Mouse (Mus musculus) ZHBTc4 (cell line): ENCODE measurements around the gene Fam155a.
"Not testable (repeated sequence)": the region's sequence is repeated elsewhere in the genome, so short reads cannot be mapped to it uniquely, and the experiment has no call there.

Experiments
- DNase-seq: peaks from one replicate; pipeline ENCODE4 v3.0.0-alpha.2; 2011; ENCODE audit warnings: low read depth, low spot score

Fam155a gene

DNA sequence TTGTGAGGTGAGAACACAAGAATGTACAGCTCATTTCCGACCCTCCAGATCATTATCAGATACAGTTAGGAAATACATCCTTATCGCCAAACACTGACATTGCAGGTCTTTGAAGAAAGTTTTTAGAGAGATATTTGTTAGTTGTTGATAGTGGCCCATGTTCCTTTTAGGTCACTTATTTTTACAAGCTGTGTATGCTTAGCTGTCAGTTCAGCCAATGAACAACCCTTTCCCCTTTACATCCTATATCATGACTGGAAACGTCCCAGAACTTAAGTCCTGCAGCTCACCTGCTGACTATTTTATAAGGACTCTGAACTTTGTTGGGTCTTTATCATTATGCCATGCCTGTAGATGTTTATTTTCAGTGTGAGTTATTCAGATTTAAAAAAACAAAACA is 366.3 kb downstream of the Fam155a start:
- DNase-seq: no peak

DNA sequence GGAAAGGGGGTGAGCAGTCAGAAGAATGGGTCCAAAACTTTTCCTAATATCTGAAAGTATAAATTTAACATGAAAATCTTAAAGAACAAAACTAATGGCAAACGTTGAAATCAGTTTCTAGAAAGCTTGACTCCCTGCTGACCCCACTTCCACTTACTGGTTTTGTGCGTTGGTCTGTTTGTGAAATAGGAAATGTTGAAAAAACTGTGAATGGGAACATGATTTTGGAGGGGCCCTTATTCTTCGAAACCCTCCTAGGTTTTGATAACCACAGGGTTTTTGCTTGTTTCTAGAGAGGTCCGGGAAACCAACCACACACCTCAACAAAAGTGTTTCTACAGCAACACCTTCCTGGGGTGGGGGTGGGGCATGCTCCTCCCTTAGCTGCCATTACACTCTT is 368.6 kb downstream of the Fam155a start:
- DNase-seq: no peak

GRCm38 (mm10) chr8:9398606-9399263 is 372.2 kb downstream of the Fam155a start:
- DNase-seq: no peak

- peak; percentile 5 for DNase-seq
Measured at GRCm38 (mm10) chr8:9398040-9398439, 372.9 kb downstream of the Fam155a start.

GRCm38 (mm10) chr8:9394670-9395069 is 376.3 kb downstream of the Fam155a start:
- no peak for DNase-seq

GRCm38 (mm10) chr8:9393246-9393645 is 377.7 kb downstream of the Fam155a start:
- peak; percentile 46 for DNase-seq

DNA sequence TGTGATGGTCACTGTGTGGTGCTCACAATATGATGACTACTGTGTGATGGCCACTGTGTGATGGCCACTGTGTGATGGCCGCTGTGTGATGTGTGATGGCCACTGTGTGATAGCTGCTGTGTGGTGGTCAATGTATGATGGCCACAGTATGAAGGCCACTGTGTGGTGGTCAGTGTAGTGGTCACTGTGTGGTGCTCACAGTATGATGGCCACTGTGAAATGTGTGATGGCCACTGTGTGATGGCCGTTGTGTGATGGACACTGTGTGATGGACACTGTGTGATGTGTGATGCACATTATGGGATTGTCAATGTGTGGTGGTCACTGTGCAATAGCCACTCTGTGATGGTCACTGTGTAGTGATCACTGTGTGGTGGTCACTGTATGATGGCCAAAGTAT is 380.7 kb downstream of the Fam155a start:
- not testable (repeated sequence) for DNase-seq

DNA sequence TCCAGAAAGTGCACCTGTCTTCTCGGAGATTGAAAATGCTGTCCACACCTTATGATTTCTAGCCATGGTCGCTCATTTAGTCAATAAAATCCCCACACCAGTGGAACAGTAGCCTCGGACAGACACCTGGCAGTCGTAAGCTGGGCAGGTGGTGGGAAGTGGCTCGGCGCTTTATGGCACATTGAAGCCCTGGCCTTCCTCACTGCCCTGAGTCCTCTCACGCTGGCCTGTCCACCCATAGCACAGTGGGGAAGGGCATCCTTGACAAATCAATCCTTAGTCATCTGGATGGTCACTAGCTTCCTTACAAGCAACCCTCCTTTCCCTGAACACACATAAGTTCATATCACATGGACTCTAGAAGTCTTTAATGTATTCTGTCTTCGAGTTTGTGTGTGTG is 401.8 kb downstream of the Fam155a start:
- DNase-seq: no peak

DNA sequence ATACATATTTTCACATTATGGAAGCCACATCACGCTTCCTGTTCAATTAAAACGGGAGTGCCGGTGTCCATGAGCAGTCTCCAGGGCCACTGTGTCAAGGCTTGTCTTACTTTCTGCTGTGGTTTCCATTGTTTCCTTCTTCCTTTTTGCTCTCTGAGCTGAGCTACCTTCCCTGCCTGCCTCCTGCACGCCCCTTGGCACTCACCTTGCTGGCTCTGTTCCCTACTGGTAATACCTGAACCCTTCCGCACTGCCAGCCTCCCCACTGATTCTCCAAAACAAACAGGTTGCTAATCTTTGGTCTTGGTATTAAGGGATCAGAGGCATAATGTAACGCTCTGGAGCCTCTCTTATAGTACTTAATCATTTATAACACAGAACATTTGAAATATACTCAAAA is 403.2 kb downstream of the Fam155a start:
- DNase-seq: no peak

GRCm38 (mm10) chr8:9365381-9365780 is 405.6 kb downstream of the Fam155a start:
- no peak for DNase-seq

- DNase-seq: peak; percentile 71
Measured at GRCm38 (mm10) chr8:9348523-9349135, 422.3 kb downstream of the Fam155a start.

- peak; percentile 45 for DNase-seq
Measured at GRCm38 (mm10) chr8:9347163-9347562, 423.8 kb downstream of the Fam155a start.

- DNase-seq: no peak
Measured at GRCm38 (mm10) chr8:9344136-9344535, 426.8 kb downstream of the Fam155a start.

GRCm38 (mm10) chr8:9342998-9343397 is 428.0 kb downstream of the Fam155a start:
- no peak for DNase-seq

DNA sequence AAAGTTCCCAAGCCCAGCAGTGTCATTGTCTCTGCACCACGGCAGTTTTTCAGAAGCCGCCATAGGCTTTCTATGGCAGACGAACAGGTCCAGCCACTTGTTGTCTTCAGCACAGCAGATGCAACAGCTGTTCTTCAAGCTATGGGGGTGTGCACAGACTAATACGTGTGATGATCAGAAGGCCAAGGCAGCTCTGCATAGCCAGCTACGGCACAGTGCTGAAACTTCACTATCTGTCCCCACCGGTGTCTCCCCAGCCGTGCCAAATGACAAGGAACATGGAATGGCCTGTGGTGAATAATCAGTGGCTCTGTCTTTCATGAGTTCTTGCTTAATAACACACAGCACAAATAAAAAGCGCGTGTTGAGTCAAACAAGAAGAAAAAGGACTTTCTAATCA is 428.4 kb downstream of the Fam155a start:
- DNase-seq: no peak

DNA sequence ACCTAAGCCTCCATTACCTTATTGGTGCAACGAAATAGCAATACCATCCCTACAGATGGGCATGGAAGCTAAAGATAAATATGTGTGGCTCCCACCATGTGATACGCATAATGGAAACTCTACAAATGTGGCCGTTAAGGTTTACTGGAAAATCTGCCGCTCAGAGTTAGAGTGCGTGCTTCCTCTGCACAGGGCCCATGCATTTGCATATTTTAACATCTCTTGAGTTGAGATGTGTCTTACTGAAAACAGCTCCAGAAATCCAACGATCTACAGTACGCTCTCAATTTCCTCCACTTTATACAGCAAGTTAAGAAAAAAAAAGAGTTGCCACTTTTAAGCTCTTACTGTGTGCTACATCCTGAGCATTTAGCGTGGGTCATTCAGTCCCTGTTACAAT is 433.1 kb downstream of the Fam155a start:
- no peak for DNase-seq

- no peak for DNase-seq
Measured at GRCm38 (mm10) chr8:9335933-9336303, 435.0 kb downstream of the Fam155a start.

GRCm38 (mm10) chr8:9335285-9335932 is 435.6 kb downstream of the Fam155a start:
- no peak for DNase-seq

- DNase-seq: no peak
Measured at GRCm38 (mm10) chr8:9332766-9333165, 438.2 kb downstream of the Fam155a start.

GRCm38 (mm10) chr8:9309456-9309855 is 461.5 kb downstream of the Fam155a start:
- DNase-seq: peak; percentile 58

- no peak for DNase-seq
Measured at GRCm38 (mm10) chr8:9303526-9304135, 467.3 kb downstream of the Fam155a start.

- no peak for DNase-seq
Measured at GRCm38 (mm10) chr8:9295046-9295445, 475.9 kb downstream of the Fam155a start.

GRCm38 (mm10) chr8:9292532-9292931 is 478.4 kb downstream of the Fam155a start:
- DNase-seq: no peak
